Mouse (Mus musculus) gastrocnemius, postnatal 10 days (tissue): Measurements from ENCODE around the gene Ssxb2. TPM values are rescaled to one million over a fixed set of nuclear protein-coding genes. Genes with fewer than 3 reads are reported as not detected.
"Not testable (repeated sequence)": the region's sequence is repeated elsewhere in the genome, so short reads cannot be mapped to it uniquely, and the experiment has no call there.

Experiments used
- DNase-seq: peaks from one replicate; pipeline ENCODE4 v3.0.0; 2021; ENCODE audit warnings: mixed read lengths
- long read RNA-seq, 2 experiments: library from polyadenylated mRNA; stranded (forward); transcript quantifications; one replicate each; pipeline ENCODE4 v2.0.0; 2021
- total RNA-seq, 2 experiments: library from RNA; stranded (reverse); gene quantifications; 2 replicates each; pipeline ENCODE4 v1.2.3; 2021

Ssxb2 gene
- not detected for total RNA-seq
- long read RNA-seq, experiment 1, result 0 reads
- long read RNA-seq, experiment 2, result 0 reads

DNA sequence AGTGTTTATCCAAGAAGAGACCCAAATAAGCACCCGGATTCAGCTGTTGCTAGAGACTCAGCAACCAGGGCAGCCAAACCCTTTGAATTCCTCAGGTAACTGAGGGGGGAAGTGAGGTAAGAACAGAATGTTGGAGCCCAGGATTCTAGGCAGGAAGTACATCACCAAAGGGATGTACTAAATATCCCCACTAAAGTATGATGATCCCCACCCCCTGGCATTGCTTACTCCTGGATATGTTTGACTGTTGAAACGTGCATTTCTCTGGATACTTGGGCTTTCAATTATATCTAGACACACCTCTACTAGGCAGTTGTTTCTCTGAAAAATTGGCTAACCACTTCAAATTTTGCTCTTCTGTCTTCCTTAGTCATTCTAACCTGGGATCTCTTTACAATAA lies at the start of gene Ssxb2:
Gene Ssxb2 (minus strand): TSS at position 101 of the 400 bp plus-strand sequence.
- not testable (repeated sequence) for DNase-seq

DNA sequence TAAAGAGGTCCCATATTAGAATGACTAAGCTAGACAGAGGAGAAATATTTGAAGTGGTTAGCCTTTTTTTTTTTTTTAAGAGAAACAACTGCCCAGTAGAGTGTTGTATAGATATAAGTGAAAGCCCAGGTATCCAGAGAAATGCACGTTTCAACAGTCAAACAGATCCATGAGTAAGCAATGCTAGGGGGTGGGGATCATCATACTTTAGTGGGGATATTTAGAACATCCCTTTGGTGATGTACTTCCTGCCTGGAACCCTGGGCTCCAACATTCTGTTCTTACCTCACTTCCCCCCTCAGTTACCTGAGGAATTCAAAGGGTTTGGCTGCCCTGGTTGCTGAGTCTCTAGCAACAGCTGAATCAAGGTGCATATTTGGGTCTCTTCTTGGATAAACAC lies 48.5 kb downstream of the Ssxb2 start, which contains the start of gene Ssxb1:
Gene Ssxb1 (plus strand): TSS at position 301 of the 400 bp plus-strand sequence.
- not testable (repeated sequence) for DNase-seq

Other genes with a start within 250 kb of the Ssxb2 start
- gene Ftsj1, start 209.3 kb downstream of the Ssxb2 start, total RNA-seq, result 10 to 100 TPM; 12.1 to 13.6 TPM
- under 1 TPM; 0.33 to 0.97 TPM for gene Slc38a5, start 190.6 kb downstream of the Ssxb2 start, total RNA-seq
- not detected for gene Ssxb10, start 134.3 kb downstream of the Ssxb2 start, total RNA-seq
- not detected for gene Ssxb9, start 94.7 kb downstream of the Ssxb2 start, total RNA-seq
- not detected for gene Ssxb1, start 48.4 kb downstream of the Ssxb2 start, total RNA-seq
- not detected for gene Gm14459, start 63.2 kb upstream of the Ssxb2 start, total RNA-seq
- not detected for gene Ssxb6, start 86.5 kb upstream of the Ssxb2 start, total RNA-seq
- not detected for gene Ssxb3, start 130.1 kb upstream of the Ssxb2 start, total RNA-seq
- gene Ssxb8, start 229.1 kb upstream of the Ssxb2 start, total RNA-seq, result not detected